Mouse (Mus musculus) liver, postnatal 0 days (tissue): ENCODE measurements around the gene Fads3. TPM values are rescaled to one million over a fixed set of nuclear protein-coding genes. Genes with fewer than 3 reads are reported as not detected.
A peak's percentile ranks its signal among the peaks of the same experiment; 100 is the strongest.

Experiments used
- ATAC-seq: fragments of 200-750 bp; cut with Nextera tagmentation; 2 replicates; pipeline ENCODE4 v1.8.0; 2017; ENCODE audit warnings: mild to moderate bottlenecking, moderate library complexity
- DNase-seq: peaks from one replicate; pipeline ENCODE4 v3.0.0-alpha.2; 2016
- H3K27ac ChIP-seq: fragments of 300-500 bp; sonication (generic); 2 replicates; pipeline ENCODE4 v1.5.1; 2014; ENCODE audit warnings: antibody characterized with exemption, moderate library complexity, mild to moderate bottlenecking, low read depth
- H3K27me3 ChIP-seq: fragments of 300-500 bp; sonication (generic); 2 replicates; pipeline ENCODE4 v1.6.1; 2014; ENCODE audit warnings: low read length, control low read depth, mixed read lengths; ENCODE audit not compliant: insufficient read depth
- H3K36me3 ChIP-seq: fragments of 300-500 bp; sonication (generic); replicated peaks from 2 replicates; pipeline ENCODE4 v1.6.1; 2014; ENCODE audit warnings: mild to moderate bottlenecking, control low read depth, low read length, moderate library complexity, mixed read lengths; ENCODE audit not compliant: insufficient read depth
- H3K4me1 ChIP-seq: fragments of 300-500 bp; sonication (generic); 2 replicates; pipeline ENCODE4 v1.6.1; 2014; ENCODE audit warnings: antibody characterized with exemption, mild to moderate bottlenecking, control low read depth; ENCODE audit not compliant: insufficient read depth
- H3K4me2 ChIP-seq: fragments of 300-500 bp; sonication (generic); 2 replicates; pipeline ENCODE4 v1.6.1; 2014; ENCODE audit warnings: low read depth, mild to moderate bottlenecking, low read length, moderate library complexity, mixed read lengths
- H3K4me3 ChIP-seq: fragments of 300-500 bp; sonication (generic); 2 replicates; pipeline ENCODE4 v1.5.1; 2014; ENCODE audit warnings: low read depth, low read length
- H3K9ac ChIP-seq: fragments of 300-500 bp; sonication (generic); replicated peaks from 2 replicates; pipeline ENCODE4 v1.6.1; 2014; ENCODE audit warnings: mild to moderate bottlenecking, moderate library complexity
- H3K9me3 ChIP-seq: fragments of 300-500 bp; sonication (generic); 2 replicates; pipeline ENCODE4 v1.6.1; 2016; ENCODE audit warnings: mild to moderate bottlenecking, control low read depth, low read length, mixed read lengths
- CTCF ChIP-seq: sonication (generic); IDR thresholded peaks from 2 replicates; pipeline ENCODE4 v1.5.1; 2016; ENCODE audit warnings: antibody characterized with exemption, low read depth
- EP300 ChIP-seq: IDR thresholded peaks from 2 replicates; pipeline ENCODE4 v1.6.1; 2016; ENCODE audit warnings: antibody characterized with exemption, low read depth, mild to moderate bottlenecking
- WGBS: fragments of 180-500 bp; shearing (Covaris S2); extraction: QIAGEN DNeasy Blood & Tissue Kit; methylation state at CpG from one replicate; pipeline ENCODE4 v1.1.7; 2014; ENCODE audit not compliant: insufficient replicate concordance; 5-methylcytosine and 5-hydroxymethylcytosine counted together
- polyA plus RNA-seq: library from polyadenylated mRNA; unstranded; fragments of >200 nt; fragmentation: Nextera tagmentation; extraction: Ambion mirVana; gene quantifications from 2 replicates; pipeline ENCODE4 v1.2.1, GENCODE M21; 2015

Fads3 gene
- polyA plus RNA-seq, 1 experiment from 2014 or later = 1.7 TPM

DNA sequence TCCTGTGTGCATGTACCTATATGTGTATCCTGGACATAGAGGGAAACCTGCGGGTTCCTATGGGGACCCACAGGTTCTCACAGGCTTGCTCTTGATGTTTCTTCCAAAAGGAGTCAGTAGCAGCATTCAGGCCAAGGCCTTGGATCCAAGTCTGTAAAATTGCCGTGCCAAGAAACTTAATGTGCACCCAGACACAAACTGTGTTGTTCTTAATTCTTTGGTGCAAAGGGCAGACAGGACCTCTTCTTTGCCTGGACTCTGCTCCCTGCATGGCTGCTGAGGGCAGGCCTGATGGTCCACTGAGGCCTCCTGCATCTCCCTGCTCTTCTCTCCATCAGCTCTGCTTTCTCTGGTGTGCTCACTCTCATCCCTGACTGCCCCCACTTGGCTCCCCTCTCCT is 11.6 kb upstream of the Fads3 start:
- Histone ChIP-seq H3K4me2 (no peak overlapping the region), H3K9me3 (no peaks in the 10 kb centered on the region), H3K36me3 (peaks cover 68% of the 10 kb centered on the region), H3K9ac (no peak overlapping the region), H3K4me1 (peaks cover 13% of the 10 kb centered on the region; the same call in 1 of the 2 replicates), H3K27me3 (no peaks in the 10 kb centered on the region), H3K4me3 (no peak overlapping the region), H3K27ac (no peak overlapping the region)
- ATAC-seq (no peak), DNase-seq (no peak)
- no peak for TF ChIP-seq CTCF
- TF ChIP-seq EP300 = no peak
- WGBS = 96% methylated on average over 2 of the region's 2 CpGs

DNA sequence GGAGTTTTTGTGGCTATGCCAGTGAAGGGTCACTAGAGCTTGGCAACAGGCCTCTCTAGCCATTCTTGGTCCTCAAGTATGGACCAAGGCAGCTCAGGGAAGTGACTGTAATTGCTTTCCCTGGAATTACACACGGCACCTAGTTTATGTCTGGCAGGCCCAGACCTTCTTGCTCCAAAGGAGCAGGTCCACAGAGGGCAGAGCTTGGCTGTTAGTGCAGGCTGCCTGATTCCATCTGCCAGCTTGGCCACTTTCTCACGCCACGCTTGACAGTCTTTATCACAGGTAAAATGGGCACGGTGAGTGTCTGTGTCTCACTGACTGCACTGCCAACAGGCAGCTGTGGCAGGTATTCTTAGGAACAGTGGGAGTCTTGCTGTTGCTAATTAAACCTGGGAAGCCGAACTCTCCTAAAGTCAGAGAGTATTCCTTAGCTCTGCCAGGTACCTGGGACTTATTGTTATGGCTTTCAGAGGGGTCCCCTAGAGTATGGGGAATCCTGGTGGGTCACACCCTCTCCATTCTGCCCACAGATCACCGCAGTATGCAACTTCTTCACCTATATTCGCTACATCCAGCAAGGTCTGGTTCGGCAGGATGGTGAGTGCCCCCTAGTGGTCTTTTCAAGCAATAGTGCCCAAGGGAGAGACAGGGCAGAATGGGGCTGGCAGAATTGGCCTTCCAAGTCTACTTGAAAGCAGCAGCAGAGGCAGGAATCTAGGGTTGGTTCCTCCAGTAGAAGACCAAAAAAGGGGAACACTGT is 8.0 kb upstream of the Fads3 start:
- no peaks in the 10 kb centered on the region for H3K9me3 ChIP-seq
- peak; percentile 97 for TF ChIP-seq CTCF
- no peak for TF ChIP-seq EP300
- H3K36me3 ChIP-seq = peaks cover 70% of the 10 kb centered on the region
- no peaks in the 10 kb centered on the region for H3K27me3 ChIP-seq
- H3K4me1 ChIP-seq = 0 out of 2 replicates have a peak, but pooled peaks cover 2% of the 10 kb centered on the region
- H3K4me2 ChIP-seq = no peak overlapping the region
- peak; percentile 64 for DNase-seq
- 42% methylated on average over 8 of the region's 8 CpGs for WGBS
- peak; percentile 68 for ATAC-seq
- H3K4me3 ChIP-seq = no peak overlapping the region
- no peak overlapping the region for H3K27ac ChIP-seq
- no peak overlapping the region for H3K9ac ChIP-seq

DNA sequence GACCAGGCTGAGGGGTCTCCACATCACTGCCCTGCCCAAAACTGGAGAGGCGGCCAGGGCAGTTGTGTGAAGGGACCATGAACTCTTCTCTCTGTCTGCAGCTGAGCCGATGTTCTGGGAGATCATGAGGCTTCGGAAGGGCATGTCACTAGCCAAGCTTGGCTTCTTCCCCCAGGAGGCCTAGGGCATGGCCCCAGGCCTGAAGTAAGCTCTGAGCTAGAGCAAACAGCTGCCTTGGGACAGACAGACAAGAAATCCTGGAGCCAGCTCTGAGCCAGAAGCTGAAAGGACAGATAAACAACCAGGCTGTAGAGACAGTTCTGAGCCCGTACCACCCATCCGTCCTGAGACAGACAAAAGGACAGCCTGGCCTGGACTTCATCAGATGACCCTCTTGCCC is 7.0 kb upstream of the Fads3 start:
- Histone ChIP-seq H3K9me3 (no peaks in the 10 kb centered on the region), H3K27ac (no peak overlapping the region), H3K27me3 (no peaks in the 10 kb centered on the region), H3K4me1 (0 out of 2 replicates have a peak, but pooled peaks cover 2% of the 10 kb centered on the region), H3K36me3 (peaks cover 63% of the 10 kb centered on the region), H3K9ac (no peak overlapping the region), H3K4me3 (no peak overlapping the region), H3K4me2 (no peak overlapping the region)
- DNase-seq (no peak), ATAC-seq (peak; percentile 3; the same call in 1 of the 2 replicates)
- no peak for TF ChIP-seq CTCF
- no peak for TF ChIP-seq EP300
- 89% methylated on average over 5 of the region's 5 CpGs for WGBS

DNA sequence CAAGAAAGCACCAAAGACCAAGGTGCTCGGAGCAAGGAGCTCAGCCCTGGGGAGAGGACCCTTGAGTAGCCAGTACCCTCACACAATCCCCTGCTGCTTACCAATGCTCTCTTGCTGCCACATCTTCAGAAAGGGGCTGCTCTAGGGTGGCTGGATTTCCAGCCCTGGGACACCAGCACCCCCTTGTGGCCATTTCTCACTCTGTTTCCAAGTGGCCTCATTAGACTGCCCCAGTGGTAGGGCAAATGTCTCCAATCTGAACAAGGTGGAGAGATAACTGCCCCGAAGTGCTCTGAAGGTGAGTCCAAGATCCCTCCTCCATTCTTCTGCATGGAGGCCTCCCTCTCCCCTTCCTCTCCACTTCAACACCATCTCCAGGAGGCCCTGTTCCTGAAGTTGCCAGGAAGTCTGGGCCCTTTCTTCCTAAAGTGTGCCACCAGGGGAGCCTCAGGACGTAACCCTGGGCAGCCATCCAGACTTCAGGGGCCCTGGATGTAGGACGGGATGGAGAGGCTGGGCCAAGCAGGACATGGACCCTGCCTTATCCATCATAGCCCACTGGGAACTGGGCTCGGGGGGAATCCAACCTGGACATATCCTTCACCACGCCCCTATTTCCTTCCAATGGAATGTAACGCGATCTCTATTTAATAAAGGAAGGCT is 6.5 kb upstream of the Fads3 start:
- H3K9me3 ChIP-seq = no peaks in the 10 kb centered on the region
- TF ChIP-seq CTCF (peak; percentile 98), EP300 (no peak)
- no peak overlapping the region for H3K9ac ChIP-seq
- no peaks in the 10 kb centered on the region for H3K27me3 ChIP-seq
- no peak overlapping the region for H3K27ac ChIP-seq
- DNase-seq (peak; percentile 90), ATAC-seq (peak; percentile 69)
- 0 out of 2 replicates have a peak, but pooled peaks cover 2% of the 10 kb centered on the region for H3K4me1 ChIP-seq
- no peak overlapping the region for H3K4me3 ChIP-seq
- WGBS = 67% methylated on average over 8 of the region's 8 CpGs
- no peak overlapping the region for H3K4me2 ChIP-seq
- H3K36me3 ChIP-seq = peaks cover 58% of the 10 kb centered on the region

DNA sequence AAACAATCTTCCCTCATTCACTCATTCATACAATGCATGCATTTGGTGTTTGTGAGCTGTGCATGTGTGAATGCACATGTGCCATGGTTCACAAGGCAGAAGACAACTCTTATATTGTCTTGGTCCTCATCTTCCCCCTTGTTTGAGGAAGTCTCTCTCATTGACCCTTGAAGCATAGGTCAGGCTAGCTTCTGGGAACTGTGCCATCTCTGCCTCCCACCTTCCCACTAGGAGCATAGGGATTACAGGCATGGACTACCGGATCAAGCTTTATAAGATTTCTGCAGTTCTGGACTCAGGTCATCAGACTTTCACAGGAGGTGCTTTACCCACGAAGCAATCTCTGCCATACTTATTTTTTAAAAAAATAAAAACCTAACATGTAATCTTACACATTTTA is 3.8 kb upstream of the Fads3 start:
- H3K4me3 ChIP-seq = no peak overlapping the region
- H3K9ac ChIP-seq = no peak overlapping the region
- DNase-seq (no peak), ATAC-seq (no peak)
- H3K4me2 ChIP-seq = no peak overlapping the region
- no peak overlapping the region for H3K27ac ChIP-seq
- H3K4me1 ChIP-seq = peaks cover 20% of the 10 kb centered on the region
- TF ChIP-seq EP300 = no peak
- TF ChIP-seq CTCF = no peak
- peaks cover 36% of the 10 kb centered on the region for H3K36me3 ChIP-seq
- 65% methylated on average over 2 of the region's 2 CpGs for WGBS
- H3K27me3 ChIP-seq = no peaks in the 10 kb centered on the region
- H3K9me3 ChIP-seq = no peaks in the 10 kb centered on the region

DNA sequence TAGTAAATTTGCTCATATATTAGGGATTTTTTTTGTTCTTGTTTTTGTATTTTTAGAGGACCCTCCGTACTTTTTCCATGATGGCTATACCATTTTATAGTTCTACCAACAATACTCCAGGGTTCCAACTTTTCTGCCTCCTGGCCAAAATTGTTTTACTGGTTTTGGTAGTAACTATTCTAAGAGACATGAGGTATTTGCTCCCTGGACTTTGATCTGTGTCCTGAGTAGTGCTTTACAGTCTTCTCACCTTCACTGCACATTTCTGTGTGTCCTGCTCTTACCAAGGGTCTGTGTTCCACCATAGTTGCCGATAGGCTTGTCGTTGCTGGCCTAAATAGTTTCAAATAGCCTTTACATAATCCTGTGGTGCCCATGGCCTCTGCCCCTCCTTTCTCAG is 3.0 kb upstream of the Fads3 start:
- ATAC-seq (no peak), DNase-seq (no peak)
- no peaks in the 10 kb centered on the region for H3K9me3 ChIP-seq
- H3K4me2 ChIP-seq = no peak overlapping the region
- no peak overlapping the region for H3K27ac ChIP-seq
- no peaks in the 10 kb centered on the region for H3K27me3 ChIP-seq
- H3K36me3 ChIP-seq = peaks cover 30% of the 10 kb centered on the region
- TF ChIP-seq EP300 = no peak
- H3K4me1 ChIP-seq = peaks cover 25% of the 10 kb centered on the region
- no peak overlapping the region for H3K4me3 ChIP-seq
- 80% methylated on average over 3 of the region's 3 CpGs for WGBS
- H3K9ac ChIP-seq = no peak overlapping the region
